Mouse (Mus musculus) T-cell, adult 2 months (primary cell): ENCODE measurements around the gene Ifitm3.
"Not testable (repeated sequence)": the region's sequence is repeated elsewhere in the genome, so short reads cannot be mapped to it uniquely, and the experiment has no call there.

ENCODE experiments used
- DNase-seq: peaks from one replicate; pipeline ENCODE4 v3.0.0; 2022; ENCODE audit warnings: low spot score

Ifitm3 gene

DNA sequence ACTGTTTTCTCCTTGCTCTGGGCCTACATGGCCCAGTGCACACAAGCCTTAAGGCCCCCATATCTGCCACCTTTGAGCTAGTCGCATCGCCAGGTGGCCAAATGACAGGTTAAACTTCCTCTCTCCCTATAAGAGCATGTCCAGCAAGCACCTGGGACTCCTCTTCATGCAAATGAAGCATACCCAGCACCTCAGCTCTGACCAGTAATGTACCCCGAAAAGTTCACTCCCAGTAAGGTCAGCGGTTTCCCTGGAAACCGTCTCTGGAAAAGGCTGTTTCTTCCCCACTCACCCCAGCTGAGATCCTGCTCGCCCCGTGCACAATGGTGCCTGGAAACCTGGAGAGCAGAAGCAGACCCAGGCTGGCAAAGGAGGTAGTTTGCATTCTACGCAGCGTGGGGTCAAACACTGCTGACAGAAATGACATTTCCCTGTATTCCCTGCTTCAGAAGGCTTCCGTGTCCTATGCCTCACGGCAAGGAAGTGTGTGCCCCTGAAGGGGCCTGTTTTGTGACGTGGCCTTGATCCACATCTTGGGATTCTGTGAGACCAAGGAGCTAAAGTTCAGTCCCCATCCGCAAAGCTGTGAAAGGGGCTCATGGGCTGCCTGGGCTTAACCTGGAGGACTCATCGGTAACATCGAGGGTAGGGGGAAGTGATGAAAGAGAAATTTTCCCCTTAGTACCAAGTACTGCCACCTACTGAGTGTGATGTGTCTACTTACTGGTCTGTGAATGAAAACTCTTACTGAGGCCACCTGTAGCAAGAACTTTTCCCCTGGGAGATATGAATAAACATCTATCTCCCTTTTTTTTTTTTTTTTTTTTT lies 9.5 kb downstream of the Ifitm3 start:
- no peak for DNase-seq

DNA sequence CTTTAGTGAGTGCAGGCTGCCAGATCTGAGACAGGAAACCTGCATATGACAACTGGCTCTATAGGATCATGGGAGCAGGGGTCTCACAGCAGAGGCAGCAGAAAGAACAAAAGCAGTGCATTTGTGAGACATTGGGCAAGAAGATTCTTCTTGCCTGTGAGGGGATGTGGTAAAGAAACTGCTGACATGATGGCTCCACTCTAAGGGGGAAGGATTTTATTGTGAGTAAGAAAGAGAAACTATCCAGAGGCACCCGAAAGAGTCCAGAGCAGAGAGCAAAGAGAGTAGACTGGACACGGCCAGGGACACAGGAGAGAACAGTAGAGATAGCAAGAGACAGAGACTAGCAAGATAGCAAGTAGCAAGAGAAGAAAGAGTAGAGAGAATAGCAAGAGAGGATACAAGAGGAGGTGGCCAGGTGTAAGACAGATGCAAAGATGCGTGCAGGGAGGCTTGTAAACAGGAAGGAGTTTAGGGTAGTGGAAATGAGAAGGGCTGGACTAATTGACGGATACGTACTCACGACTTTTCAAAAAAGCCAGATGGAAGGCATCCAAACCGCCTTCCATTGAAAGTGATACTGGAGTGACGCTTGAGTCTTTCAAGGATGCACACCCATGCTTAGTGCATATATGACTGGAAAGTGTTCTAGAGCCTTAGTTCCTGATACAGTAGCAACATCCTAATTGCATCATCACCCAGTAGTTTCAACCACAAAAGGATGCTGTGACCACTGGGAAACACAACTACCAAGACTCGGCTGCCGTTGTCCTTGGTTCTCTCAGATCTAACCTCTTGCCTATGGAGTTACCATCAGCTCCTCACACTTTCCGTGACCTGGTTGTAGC lies 11.5 kb downstream of the Ifitm3 start:
- no peak for DNase-seq

DNA sequence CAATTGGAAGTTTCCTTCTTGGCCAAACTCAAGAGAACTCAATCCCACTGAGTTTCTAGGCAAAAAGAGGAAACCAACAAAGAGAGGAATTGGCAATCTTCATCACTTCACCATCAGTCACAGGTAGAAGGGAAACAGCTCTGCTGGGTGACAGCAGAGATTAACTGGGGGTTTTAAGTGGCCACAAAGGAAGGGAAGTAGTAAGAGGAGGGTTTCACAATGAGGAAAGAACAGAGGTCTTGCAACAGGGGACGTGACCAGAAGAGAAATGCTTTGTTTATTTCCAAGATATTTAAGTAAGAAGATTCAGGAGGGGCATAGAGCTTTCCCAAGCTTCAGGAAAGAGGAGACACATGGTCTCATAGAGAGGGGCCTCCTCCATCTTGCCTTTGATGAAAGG lies 12.8 kb downstream of the Ifitm3 start:
- no peak for DNase-seq

DNA sequence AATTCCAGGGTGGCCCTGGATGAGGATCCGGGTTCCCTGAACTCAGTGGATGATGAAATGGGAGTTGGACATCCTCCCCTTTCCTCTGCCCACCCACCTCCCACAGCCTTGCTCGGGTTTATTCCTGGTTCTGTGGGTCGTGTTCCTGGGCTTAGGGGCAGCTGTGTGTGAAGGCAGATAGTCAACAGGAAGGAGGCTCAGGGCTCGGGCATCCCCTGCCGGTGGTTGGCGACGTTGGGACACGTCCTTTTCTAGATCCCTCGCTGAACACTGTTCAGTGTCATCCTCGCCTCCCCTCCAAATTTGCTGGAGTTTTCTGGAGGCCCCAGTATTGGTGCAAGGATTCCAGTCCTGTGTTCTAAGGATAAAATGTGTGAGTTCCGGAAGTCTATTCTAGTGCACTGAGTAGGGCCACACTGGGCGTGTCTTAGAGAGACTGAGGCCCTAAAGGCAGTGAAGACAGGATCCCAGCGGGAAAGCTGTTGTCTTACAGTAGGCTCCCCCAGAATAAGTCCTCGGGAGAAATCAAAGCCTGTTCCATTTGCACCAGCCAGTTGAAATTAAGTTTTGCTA lies 19.4 kb downstream of the Ifitm3 start:
- no peak for DNase-seq

DNA sequence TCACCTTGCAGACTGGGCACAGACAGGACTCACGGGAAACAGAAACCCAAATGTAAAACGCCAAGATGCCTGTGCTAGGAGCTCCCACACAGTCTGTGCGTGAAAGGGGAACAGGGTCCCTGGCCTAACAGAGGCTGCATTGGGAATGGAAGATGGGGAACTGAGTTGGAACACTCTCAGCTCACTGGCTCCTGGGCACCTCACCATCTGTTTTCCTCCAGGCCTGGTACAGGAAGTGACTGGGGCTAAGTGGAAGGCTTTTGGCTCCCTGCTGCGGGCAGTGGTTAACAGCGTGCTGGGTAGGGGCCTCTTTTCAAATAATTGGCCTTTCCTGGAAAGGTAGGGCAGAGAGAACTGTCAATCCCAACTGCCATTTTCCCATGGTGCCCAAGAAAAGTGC lies 19.9 kb downstream of the Ifitm3 start:
- no peak for DNase-seq

DNA sequence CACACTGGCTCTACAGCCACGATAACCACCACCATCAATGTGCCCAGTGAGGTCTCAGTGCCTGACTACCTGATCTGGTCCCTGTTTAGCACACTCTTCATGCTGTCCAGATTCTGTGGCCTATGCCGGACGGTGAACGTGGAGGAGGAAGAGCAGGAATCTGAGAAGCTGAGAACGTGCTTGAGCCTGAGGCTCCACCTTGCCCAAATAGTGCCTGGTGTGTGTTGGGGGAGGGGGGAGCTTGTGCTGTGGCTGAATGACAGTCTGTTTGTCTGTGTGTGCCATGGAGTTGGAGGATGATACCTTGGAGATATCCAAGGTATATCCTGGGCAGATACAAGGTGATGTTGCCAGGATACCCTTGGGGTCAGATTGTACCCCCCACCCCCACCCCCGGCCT lies 20.4 kb downstream of the Ifitm3 start:
- DNase-seq = no peak

DNA sequence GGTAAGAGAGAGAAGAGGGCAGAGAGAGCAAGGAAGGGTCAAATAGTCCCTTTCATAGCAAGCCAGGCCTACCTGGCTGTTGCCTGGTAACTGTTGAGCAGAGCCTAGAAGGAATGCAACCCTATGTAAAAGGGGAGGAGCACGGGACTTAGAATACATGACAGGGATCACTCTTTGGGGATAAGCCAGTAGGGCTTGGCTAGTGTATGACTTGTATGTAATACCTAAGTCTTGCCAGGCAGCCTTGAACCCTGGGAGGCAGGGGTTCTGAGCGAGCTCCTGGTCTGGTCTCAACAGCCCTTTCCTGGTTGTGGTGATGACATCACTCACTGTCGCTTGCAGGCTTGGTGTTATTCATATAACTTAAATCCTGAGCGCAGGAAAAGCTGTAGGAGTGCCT lies 21.5 kb downstream of the Ifitm3 start:
- no peak for DNase-seq

DNA sequence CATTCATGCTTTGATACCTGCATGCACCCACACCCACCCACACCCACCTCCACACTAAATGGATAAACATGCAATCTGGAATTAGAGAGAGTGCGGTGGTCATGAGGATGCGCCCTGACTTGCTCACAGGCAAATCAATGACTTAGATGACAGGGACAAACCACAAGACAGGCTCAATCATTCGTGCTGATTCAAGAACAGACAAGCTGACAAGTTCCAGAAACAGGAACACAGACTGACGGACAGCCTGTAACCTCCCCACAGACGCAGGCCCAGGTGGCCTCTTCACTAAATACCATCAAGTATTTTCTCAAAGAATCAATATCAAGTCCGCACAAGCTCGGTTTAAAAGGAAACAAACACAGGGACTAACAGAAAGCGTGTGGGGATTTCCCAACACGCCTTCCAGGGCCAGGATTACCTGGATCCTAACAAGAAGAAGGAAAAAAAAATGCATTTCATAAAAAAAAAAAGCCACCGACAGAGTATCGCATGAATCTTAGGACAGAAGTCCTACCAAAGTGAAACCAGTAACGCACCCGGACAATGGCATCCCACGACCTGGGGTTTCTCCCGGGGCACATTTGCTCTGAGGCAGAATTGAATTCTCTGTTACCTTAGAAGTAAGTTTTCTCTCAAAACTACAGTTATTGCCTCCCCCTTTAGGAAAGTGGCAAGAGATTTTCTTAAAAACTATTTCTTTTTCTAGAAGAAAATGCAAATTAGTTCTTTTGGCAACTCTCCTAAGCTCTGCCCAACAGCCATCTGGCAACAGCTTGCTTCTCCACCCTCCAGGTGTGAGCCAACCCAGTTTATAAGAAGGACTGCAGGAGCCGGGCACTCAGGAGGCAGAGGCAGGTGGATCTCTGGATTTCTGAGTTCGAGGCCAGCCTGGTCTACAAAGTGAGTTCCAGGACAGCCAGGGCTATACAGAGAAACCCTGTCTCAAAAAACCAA lies 23.1 kb downstream of the Ifitm3 start:
- no peak for DNase-seq

DNA sequence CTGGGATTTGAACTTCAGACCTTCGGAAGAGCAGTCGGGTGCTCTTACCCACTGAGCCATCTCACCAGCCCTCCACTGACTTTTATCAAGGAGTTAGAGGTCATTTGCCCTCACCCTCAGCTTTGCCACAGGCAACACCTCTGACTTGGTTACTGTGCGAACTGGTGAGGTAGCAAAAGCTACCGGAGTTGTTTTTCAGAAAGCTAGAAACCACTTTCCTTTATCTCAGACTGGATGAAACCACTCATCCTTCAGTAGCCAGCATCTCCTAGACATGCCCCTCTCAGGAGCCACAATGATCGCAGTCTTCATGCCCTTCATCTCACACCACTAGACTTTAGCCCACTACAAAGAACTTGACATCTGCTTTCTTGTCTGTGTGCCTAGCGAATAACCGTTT lies 27.6 kb downstream of the Ifitm3 start:
- DNase-seq = no peak

DNA sequence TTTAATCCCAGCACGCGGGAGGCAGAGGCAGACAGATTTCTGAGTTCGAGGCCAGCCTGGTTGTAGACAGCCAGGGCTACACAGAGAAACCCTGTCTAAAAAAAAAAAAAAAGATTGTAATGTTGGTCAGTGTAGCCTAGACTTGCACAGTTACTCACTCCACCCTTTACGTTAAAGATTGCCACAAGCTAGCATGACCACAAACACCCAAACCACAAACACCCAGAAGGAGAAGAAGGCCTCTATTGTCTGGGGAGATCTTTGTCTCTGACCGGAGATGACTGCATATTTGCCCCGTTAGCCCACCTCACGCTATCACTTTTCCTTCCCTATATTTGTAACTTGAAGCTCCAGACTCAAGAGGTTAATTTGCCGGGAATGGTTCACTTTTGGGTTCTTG lies 28.9 kb downstream of the Ifitm3 start:
- DNase-seq = no peak

DNA sequence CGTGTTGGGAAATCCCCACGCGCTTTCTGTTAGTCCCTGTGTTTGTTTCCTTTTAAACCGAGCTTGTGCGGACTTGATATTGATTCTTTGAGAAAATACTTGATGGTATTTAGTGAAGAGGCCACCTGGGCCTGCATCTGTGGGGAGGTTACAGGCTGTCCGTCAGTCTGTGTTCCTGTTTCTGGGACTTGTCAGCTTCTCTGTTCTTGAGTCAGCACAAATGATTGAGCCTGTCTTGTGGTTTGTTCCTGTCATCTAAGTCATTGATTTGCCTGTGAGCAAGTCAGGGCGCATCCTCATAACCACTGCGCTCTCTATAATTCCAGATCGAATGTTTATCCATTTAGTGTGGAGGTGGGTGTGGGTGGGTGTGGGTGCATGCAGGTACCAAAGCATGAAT lies 33.9 kb downstream of the Ifitm3 start:
- not testable (repeated sequence) for DNase-seq

DNA sequence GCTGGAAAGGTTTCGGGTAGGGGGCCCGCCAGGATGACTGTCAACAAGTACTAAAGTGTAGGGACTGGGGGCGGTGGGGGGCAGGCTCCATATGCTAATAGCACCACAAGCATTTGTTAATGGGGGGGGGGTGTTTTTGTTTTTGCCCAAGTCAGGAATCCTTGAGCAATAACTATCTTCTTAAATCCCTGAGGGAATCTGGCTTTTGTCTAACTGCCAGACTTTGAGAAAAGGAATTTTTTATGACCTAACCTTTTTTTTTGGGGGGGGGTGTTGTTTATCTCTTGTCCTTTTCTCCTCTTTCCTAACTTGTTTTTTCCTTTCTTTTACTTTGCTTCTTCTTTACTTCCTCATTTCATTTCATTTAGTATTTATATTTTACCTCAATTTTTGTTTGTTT lies 35.1 kb downstream of the Ifitm3 start:
- no peak for DNase-seq

DNA sequence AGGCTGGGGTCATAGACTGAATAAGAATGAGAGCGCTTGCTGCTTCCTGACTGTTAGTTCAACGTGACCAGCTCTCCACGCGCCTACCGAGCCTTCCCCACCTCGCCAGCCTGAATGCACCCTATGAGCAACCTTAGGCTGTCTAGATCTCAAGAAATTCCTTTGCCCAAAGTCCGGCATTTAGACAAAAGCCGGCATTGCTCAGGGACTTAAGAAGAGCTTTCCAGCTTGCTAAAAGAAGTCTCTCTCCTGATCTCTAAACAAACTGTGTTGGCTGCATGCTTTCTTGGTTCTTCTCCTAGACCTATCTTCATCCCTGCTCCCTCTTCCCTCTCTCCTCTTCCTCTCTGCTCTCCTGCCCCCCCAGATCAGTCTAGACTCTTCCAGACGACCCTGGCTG lies 35.6 kb downstream of the Ifitm3 start:
- DNase-seq = no peak

DNA sequence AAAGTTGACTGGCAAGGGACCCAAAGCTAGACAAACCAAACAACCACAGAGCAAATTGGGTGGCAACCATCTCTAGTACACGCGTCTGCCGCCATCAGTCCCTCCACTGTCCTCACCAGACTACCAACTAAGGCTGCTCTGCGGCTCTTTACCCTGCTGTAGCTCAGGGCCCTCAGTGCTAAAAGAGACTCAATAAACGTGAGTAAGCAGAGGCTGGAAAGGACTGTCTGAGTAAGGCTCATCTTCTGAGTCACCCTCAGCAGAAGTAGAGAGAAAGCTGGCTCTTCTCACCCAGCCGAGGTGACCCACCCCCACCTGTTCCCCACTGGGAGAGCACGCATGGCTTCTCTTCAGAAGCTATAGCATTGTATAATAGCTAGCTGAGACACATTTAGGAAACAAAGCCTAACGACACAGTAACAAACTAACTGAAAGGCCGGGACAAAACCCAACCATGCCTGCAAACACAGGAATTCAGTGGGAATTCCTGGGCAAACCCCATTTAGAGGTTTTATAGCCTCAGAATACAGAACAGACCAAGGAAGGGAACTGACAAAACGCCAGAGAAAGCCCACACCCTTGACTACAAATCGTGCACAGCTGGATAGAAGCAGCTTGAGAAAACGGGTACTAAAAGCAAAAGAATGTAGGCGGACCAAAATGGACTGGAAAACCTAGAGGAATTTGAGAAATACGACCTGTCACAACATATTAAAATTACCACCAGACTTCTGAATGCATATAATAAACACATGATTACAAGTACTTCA lies 37.0 kb downstream of the Ifitm3 start:
- no peak for DNase-seq

DNA sequence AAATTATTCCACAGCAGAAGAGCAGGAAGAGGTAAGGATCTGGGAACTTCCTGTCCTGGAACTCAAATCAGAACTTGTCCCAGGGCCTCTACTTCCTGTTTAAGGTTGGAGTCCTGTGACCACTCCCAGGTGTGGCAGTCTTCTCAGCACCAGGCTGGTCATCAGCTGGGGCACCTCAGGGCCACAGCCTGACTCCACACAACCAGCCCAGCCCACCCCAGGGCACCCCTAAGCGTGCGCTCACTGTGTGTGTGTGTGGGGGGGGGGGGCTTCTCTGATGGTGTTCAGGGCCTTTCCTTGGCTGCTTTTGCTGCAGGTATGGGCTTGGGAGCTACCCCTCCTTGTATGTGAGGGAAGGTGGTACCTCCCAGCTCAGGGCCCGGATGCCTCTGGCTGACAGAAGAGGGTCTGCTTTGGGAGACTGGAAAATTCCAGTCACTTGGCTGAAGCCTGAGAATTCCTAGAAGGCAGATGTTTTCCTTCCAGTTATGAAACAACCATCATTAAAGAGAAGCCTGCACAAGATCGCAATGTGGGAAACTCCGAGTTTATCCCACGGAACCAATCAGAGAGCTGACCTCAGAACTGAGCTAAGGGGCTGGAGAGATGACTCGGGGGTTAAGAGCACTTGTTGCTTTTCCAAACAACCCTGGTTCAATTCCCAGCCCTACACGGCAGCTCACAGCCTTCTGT lies 38.9 kb downstream of the Ifitm3 start:
- no peak for DNase-seq

DNA sequence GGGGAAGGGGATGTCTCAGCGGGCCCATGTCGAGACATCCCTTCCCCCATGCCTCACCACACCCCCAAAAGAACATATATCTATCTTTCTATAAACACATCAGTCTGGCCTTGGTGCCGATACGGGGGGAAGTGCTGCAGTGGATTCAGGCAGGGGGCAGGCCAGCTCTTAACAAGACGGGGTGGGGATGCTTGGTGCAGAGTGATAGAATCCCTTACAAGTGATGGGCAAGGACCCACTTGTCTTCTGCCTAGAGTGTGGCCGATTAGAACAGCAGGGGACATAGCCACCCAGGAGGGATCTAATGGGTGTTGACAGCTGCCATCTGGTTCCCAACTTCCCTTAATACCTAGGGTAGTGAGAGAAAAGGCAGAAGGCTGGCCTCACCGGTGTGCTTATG lies 39.6 kb downstream of the Ifitm3 start:
- DNase-seq = no peak

DNA sequence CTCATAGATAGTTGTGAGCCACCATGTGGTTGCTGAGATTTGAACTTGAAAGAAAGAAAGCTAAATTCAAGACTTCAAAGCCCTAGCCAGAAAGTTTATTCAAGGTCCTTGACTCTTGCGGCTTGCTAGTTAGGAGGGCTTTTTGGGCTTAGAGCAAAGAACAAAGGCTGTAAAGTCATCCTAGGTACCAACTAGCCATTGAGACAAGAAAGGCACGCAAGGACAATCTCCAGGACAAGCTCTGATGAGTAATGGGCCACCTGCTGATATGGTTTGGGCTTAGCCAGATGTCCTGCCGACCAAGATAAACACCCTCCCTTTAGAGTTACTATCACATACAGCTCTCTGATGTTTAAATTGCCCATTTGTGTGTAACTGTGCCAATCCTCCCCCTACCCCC lies 41.9 kb downstream of the Ifitm3 start:
- DNase-seq = not testable (repeated sequence)

DNA sequence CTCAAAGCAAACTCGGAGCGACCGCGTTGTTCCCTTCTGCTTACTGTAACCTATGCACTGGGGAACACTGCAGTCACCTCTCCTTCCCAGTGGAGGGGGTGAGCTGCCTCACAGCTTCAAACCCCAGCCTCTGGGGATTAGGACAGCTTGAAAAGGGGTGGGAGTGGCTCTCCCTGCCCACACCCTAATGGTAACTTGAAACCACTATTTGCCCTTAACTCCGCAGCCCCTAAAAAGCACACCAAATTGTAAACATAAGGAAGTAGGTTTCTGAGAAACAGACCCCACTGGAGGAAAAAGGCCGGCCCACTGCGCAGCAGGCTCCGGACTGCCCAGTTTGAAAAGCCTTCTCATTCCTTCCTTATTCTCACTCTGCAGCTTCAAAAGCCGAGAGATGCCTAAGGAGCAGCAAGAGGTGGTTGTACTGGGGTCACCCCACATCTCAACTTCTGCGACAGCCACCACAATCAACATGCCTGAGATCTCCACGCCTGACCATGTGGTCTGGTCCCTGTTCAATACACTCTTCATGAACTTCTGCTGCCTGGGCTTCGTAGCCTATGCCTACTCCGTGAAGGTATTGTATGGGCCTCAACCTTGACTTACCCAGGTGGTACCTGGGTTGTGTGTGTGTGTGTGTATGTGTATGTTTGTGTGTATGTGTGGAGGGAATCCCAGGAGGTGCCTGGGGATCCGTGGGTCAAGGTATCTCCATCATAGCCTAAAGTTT lies 42.5 kb downstream of the Ifitm3 start:
- DNase-seq = no peak

DNA sequence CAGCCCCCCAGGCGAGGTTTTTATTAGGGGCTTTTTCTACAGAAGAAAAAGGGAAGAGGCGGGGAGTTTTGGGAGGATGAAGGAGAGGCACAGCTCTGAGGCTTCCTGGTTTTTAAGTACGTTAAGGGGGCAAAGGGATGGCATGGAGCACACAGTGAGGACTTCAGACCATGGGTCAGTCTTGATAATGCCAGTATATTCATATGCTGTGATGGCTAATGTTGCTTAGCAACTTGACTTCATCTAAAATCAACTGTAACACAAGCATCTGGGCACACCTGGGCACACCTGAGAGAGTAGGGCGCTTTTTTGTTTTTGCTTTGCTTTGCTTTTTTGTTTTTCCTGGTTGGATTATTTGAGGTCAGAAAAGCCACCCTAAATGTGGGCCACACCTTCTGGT lies 43.6 kb downstream of the Ifitm3 start, which contains the start of gene Ifitm1:
Gene Ifitm1 (plus strand): TSS at position 301 of the 400 bp plus-strand sequence.
- DNase-seq = no peak

DNA sequence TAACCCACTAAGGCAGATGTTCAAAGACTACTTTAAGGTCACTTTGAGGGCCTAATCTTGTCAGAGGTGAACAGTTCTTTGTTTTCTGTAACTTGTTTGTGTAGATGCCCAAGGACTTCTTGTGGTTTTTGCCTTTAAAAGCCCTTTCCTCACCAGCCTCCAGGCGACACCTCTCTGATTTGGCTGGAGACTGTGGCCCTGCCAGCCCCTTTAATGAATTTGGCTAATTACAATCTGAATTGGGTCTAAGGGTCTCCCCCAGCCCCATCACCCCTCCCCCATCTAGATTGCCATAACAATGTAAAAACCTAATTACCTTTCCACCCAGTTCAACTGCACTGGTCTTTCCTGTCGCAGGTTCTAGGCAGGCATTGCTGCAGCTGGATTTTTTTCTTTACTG lies 47.8 kb downstream of the Ifitm3 start:
- DNase-seq = no peak
